Mouse (Mus musculus) stomach, postnatal 0 days (tissue): ENCODE results near the gene Prkg1. TPM values are rescaled to one million over a fixed set of nuclear protein-coding genes. Genes with fewer than 3 reads are reported as not detected.

Experiments
- ATAC-seq: fragments of 200-750 bp; cut with Nextera tagmentation; 2 replicates; pipeline ENCODE4 v1.8.0; 2017; ENCODE audit not compliant: low FRiP score, low TSS enrichment
- DNase-seq: peaks from one replicate; pipeline ENCODE4 v3.0.0-alpha.2; 2016; ENCODE audit warnings: low spot score
- H3K27ac ChIP-seq: fragments of 300-500 bp; sonication (generic); replicated peaks from 2 replicates; pipeline ENCODE4 v1.5.1; 2014; ENCODE audit warnings: mild to moderate bottlenecking, control low read depth
- H3K27me3 ChIP-seq: fragments of 300-500 bp; sonication (generic); 2 replicates; pipeline ENCODE4 v1.6.1; 2014; ENCODE audit warnings: low read length; ENCODE audit not compliant: control insufficient read depth, insufficient read depth
- H3K36me3 ChIP-seq: fragments of 300-500 bp; sonication (generic); 2 replicates; pipeline ENCODE4 v1.6.1; 2014; ENCODE audit warnings: low read length, mixed read lengths; ENCODE audit not compliant: control insufficient read depth, insufficient read depth
- H3K4me1 ChIP-seq: fragments of 300-500 bp; sonication (generic); replicated peaks from 2 replicates; pipeline ENCODE4 v1.6.1; 2014; ENCODE audit warnings: antibody characterized with exemption; ENCODE audit not compliant: control insufficient read depth, insufficient read depth
- H3K4me2 ChIP-seq: fragments of 300-500 bp; sonication (generic); replicated peaks from 2 replicates; pipeline ENCODE4 v1.6.1; 2014; ENCODE audit warnings: low read depth, mild to moderate bottlenecking, control low read depth, moderate library complexity
- H3K4me3 ChIP-seq: fragments of 300-500 bp; sonication (generic); 2 replicates; pipeline ENCODE4 v1.5.1; 2014; ENCODE audit warnings: low read depth, low read length, control low read depth
- H3K9ac ChIP-seq: fragments of 300-500 bp; sonication (generic); 2 replicates; pipeline ENCODE4 v1.6.1; 2014; ENCODE audit warnings: mild to moderate bottlenecking, low read length, control low read depth, mixed read lengths
- H3K9me3 ChIP-seq: fragments of 300-500 bp; sonication (generic); 2 replicates; pipeline ENCODE4 v1.6.1; 2016; ENCODE audit warnings: low read length; ENCODE audit not compliant: control insufficient read depth
- CTCF ChIP-seq: IDR thresholded peaks from 2 replicates; pipeline ENCODE4 v1.5.1; 2016; ENCODE audit warnings: antibody characterized with exemption, low read depth, mild to moderate bottlenecking, moderate library complexity
- EP300 ChIP-seq: optimal IDR thresholded peaks from 2 replicates; pipeline ENCODE3; 2016; ENCODE audit warnings: antibody characterized with exemption
- WGBS: fragments of 180-500 bp; shearing (Covaris S2); extraction: QIAGEN DNeasy Blood & Tissue Kit; methylation state at CpG from one replicate; pipeline ENCODE4 v1.1.7; 2014; 5-methylcytosine and 5-hydroxymethylcytosine counted together
- polyA plus RNA-seq: library from polyadenylated mRNA; unstranded; fragments of >200 nt; fragmentation: Nextera tagmentation; extraction: Ambion mirVana; gene quantifications from 2 replicates; pipeline ENCODE4 v1.2.1, GENCODE M21; 2015

The Prkg1 gene
- polyA plus RNA-seq, 1 experiment from 2014 or later: 6.4 TPM

- WGBS: 1% methylated on average over 54 of the region's 56 CpGs
- H3K27ac ChIP-seq: peak overlapping the region; percentile 59
- no peaks in the 10 kb centered on the region for H3K9me3 ChIP-seq
- ATAC-seq (peak; percentile 57), DNase-seq (peak; percentile 37)
- no peaks in the 10 kb centered on the region for H3K36me3 ChIP-seq
- TF ChIP-seq CTCF (peak; percentile 39), EP300 (no peak)
- H3K4me2 ChIP-seq: peak overlapping the region; percentile 83
- peak overlapping the region; percentile 59 for H3K4me3 ChIP-seq
- 0 out of 2 replicates have a peak, but pooled peaks cover 2% of the 10 kb centered on the region for H3K4me1 ChIP-seq
- peak overlapping the region; percentile 56 for H3K9ac ChIP-seq
- H3K27me3 ChIP-seq: no peaks in the 10 kb centered on the region
Observed at GRCm38 (mm10) chr19:31763951-31764800, 657 bp downstream of the Prkg1 start.

- Histone ChIP-seq H3K9ac (peak overlapping the region; percentile 56; the same call in 1 of the 2 replicates), H3K4me3 (peak overlapping the region; percentile 59), H3K4me1 (0 out of 2 replicates have a peak, but pooled peaks cover 2% of the 10 kb centered on the region), H3K36me3 (no peaks in the 10 kb centered on the region), H3K27me3 (no peaks in the 10 kb centered on the region), H3K9me3 (no peaks in the 10 kb centered on the region), H3K27ac (peak overlapping the region; percentile 59; the same call in 1 of the 2 replicates), H3K4me2 (peak overlapping the region; percentile 83)
- TF ChIP-seq CTCF (no peak), EP300 (no peak)
- WGBS: 28% methylated on average over 20 of the region's 20 CpGs
- ATAC-seq (no peak), DNase-seq (no peak)
Observed at GRCm38 (mm10) chr19:31763246-31763821, 1.5 kb downstream of the Prkg1 start.

- peak overlapping the region; percentile 83 for H3K4me2 ChIP-seq
- no peaks in the 10 kb centered on the region for H3K9me3 ChIP-seq
- 0 out of 2 replicates have a peak, but pooled peaks cover 2% of the 10 kb centered on the region for H3K4me1 ChIP-seq
- no peaks in the 10 kb centered on the region for H3K36me3 ChIP-seq
- WGBS: 4% methylated on average over 24 of the region's 24 CpGs
- peak overlapping the region; percentile 59 for H3K4me3 ChIP-seq
- DNase-seq: peak; percentile 43
- TF ChIP-seq CTCF (no peak; the same call in 1 of the 2 replicates), EP300 (no peak)
- H3K9ac ChIP-seq: peak overlapping the region; percentile 48
- H3K27me3 ChIP-seq: no peaks in the 10 kb centered on the region
- H3K27ac ChIP-seq: peak overlapping the region; percentile 35
- ATAC-seq: 0 out of 2 replicates have a peak, but pooled peaks have one; percentile 57
Observed at GRCm38 (mm10) chr19:31762411-31763245, 2.2 kb downstream of the Prkg1 start.

GRCm38 (mm10) chr19:31759855-31760254 lies 5.0 kb downstream of the Prkg1 start:
- Histone ChIP-seq H3K9me3 (no peaks in the 10 kb centered on the region), H3K4me1 (0 out of 2 replicates have a peak, but pooled peaks cover 2% of the 10 kb centered on the region), H3K27ac (no peak overlapping the region), H3K4me2 (no peak overlapping the region), H3K4me3 (no peak overlapping the region), H3K36me3 (no peaks in the 10 kb centered on the region), H3K9ac (no peak overlapping the region), H3K27me3 (no peaks in the 10 kb centered on the region)
- ATAC-seq (no peak), DNase-seq (no peak)
- TF ChIP-seq EP300: no peak
- TF ChIP-seq CTCF: no peak
- WGBS: 57% methylated on average over 3 of the region's 3 CpGs

GRCm38 (mm10) chr19:31755929-31756792 lies 8.7 kb downstream of the Prkg1 start:
- DNase-seq: peak; percentile 51
- Histone ChIP-seq H3K4me2 (no peak overlapping the region), H3K9ac (no peak overlapping the region), H3K9me3 (no peaks in the 10 kb centered on the region), H3K36me3 (no peaks in the 10 kb centered on the region), H3K27me3 (no peaks in the 10 kb centered on the region), H3K4me1 (0 out of 2 replicates have a peak, but pooled peaks cover 2% of the 10 kb centered on the region), H3K27ac (no peak overlapping the region), H3K4me3 (no peak overlapping the region)
- 49% methylated on average over 11 of the region's 11 CpGs for WGBS
- TF ChIP-seq EP300 (no peak), CTCF (peak; percentile 81)
- 0 out of 2 replicates have a peak, but pooled peaks have one; percentile 24 for ATAC-seq
